Mouse (Mus musculus) kidney, embryonic 15.5 days (tissue): ENCODE results near the gene Phb. TPM values are rescaled to one million over a fixed set of nuclear protein-coding genes. Genes with fewer than 3 reads are reported as not detected.

ENCODE experiments used
- ATAC-seq: fragments of 200-750 bp; cut with Nextera tagmentation; replicated peaks from 2 replicates; pipeline ENCODE4 v1.8.0; 2017; ENCODE audit warnings: moderate TSS enrichment; ENCODE audit not compliant: low FRiP score
- H3K27ac ChIP-seq: fragments of 300-500 bp; sonication (generic); 2 replicates; pipeline ENCODE4 v1.5.1; 2015; ENCODE audit warnings: mild to moderate bottlenecking, inconsistent platforms
- H3K27me3 ChIP-seq: fragments of 300-500 bp; sonication (generic); 2 replicates; pipeline ENCODE4 v1.6.1; 2015; ENCODE audit warnings: inconsistent platforms
- H3K36me3 ChIP-seq: fragments of 300-500 bp; sonication (generic); 2 replicates; pipeline ENCODE4 v1.6.1; 2015; ENCODE audit warnings: inconsistent platforms
- H3K4me1 ChIP-seq: fragments of 300-500 bp; sonication (generic); 2 replicates; pipeline ENCODE4 v1.6.1; 2015; ENCODE audit warnings: inconsistent platforms
- H3K4me2 ChIP-seq: fragments of 300-500 bp; sonication (generic); 2 replicates; pipeline ENCODE4 v1.6.1; 2015; ENCODE audit warnings: moderate library complexity, mild to moderate bottlenecking, inconsistent platforms
- H3K4me3 ChIP-seq: fragments of 300-500 bp; sonication (generic); replicated peaks from 2 replicates; pipeline ENCODE4 v1.5.1; 2015; ENCODE audit warnings: mild to moderate bottlenecking, inconsistent platforms
- H3K9ac ChIP-seq: fragments of 300-500 bp; sonication (generic); 2 replicates; pipeline ENCODE4 v1.6.1; 2015; ENCODE audit warnings: mild to moderate bottlenecking, inconsistent platforms
- H3K9me3 ChIP-seq: fragments of 300-500 bp; sonication (generic); replicated peaks from 2 replicates; pipeline ENCODE4 v1.6.1; 2016; ENCODE audit warnings: inconsistent platforms
- WGBS: fragments of 180-500 bp; shearing (Covaris S2); methylation state at CpG from one replicate; pipeline ENCODE4 v1.1.7; 2015; ENCODE audit warnings: mixed read lengths; 5-methylcytosine and 5-hydroxymethylcytosine counted together
- polyA plus RNA-seq: library from polyadenylated mRNA; unstranded; fragments of >200 nt; fragmentation: Nextera tagmentation; extraction: Ambion mirVana; gene quantifications from 2 replicates; pipeline ENCODE4 v1.2.1, GENCODE M21; 2015

Gene Phb
- polyA plus RNA-seq, 1 experiment from 2014 or later, result 270 TPM

DNA sequence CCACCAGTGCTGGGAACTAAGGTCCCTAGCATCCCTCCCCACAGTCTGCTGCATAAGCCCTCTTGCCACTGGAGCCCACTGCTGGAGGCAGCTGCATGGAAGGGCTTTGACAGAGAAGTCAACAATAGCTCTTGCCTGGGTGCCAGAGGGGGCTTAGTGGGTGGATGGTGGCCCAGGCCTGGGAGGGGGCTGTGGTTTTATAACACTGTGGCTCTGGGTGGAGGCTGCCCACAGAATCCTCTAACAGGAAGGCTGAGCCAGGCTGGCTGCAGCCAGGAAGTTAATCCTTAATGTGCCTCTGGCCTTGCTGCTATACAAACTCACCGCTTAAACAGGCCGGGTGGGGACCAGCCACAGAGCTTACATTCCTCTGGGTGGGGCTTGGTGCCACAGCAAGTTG, 31.7 kb upstream of the Phb start:
- 35% methylated on average over 2 of the region's 2 CpGs for WGBS

DNA sequence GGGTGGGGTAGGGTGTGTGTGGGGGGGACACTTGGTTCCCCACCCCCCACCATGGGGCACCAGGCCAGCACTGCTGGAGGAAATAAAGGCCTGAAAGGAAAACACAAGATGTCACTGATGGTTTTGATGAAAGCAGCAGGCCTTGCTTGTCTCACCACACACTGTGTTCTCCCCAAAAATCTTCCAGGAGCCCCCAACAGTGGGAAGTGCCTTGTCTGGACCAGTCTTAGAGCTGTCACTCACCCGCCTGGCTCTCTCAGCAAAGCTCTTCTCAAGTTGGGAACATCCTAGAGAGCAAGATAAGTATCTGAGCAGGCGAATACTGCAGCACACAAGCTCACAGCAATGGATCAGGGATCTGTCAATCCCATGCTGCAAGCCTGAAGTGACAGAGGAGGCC, 26.0 kb upstream of the Phb start:
- Histone ChIP-seq H3K4me1 (peaks cover 41% of the 10 kb centered on the region), H3K27ac (no peak overlapping the region)
- WGBS, result 65% methylated on average over 2 of the region's 2 CpGs

More for the DNA sequence above, 31.7 kb upstream of the Phb start:
- Histone ChIP-seq H3K4me2 (no peak overlapping the region), H3K9me3 (no peaks in the 10 kb centered on the region), H3K4me1 (peaks cover 47% of the 10 kb centered on the region), H3K27ac (no peak overlapping the region), H3K36me3 (no peaks in the 10 kb centered on the region), H3K4me3 (no peak overlapping the region), H3K27me3 (no peaks in the 10 kb centered on the region), H3K9ac (no peak overlapping the region)
- no peak for ATAC-seq

DNA sequence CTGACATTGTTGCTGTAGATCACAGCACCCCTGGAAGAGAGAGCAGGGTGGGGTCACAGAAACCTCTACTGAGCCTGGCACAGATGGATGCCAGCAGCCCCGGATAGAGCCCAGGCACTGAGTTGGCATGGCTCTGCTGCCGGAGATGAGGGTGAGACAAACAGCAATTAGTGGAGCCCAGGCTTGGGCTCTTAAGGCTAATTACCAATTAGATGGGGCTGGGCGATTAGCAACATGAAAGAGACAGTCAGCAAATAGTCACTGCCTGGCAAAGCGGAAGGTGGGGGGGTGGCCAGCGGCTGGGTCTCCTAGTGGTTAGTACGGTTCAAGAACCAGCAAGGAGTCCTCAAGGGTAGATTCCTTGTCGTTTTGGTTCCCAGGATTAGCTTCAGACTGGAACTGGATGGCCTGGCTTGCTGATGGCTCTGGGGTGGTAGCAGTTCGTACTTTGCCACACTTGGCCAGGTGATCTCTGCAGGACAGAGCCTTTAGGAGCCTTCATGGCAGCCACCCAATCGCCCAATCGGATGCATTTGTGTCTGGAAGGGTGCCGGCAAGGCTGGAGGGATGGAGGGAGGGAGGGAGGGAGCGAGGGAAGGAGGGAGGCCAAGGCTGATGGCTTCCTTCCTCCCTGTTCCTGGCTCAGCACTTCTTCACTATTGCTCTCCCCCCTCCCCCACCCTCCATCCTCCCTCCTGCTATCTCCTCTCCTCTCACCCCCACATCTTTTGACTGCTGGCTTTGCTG, 24.1 kb upstream of the Phb start:
- H3K27ac ChIP-seq, result no peak overlapping the region
- peaks cover 58% of the 10 kb centered on the region for H3K4me1 ChIP-seq
- H3K4me2 ChIP-seq, result no peak overlapping the region
- H3K9me3 ChIP-seq, result no peaks in the 10 kb centered on the region
- 35% methylated on average over 12 of the region's 12 CpGs for whole genome bisulfite sequencing
- H3K9ac ChIP-seq, result no peak overlapping the region
- H3K4me3 ChIP-seq, result no peak overlapping the region
- ATAC-seq, result no peak
- no peaks in the 10 kb centered on the region for H3K36me3 ChIP-seq
- peaks cover 46% of the 10 kb centered on the region for H3K27me3 ChIP-seq

More for the DNA sequence above, 26.0 kb upstream of the Phb start:
- no peak for ATAC-seq
- Histone ChIP-seq H3K4me3 (no peak overlapping the region), H3K27me3 (peaks cover 32% of the 10 kb centered on the region), H3K4me2 (no peak overlapping the region), H3K36me3 (no peaks in the 10 kb centered on the region), H3K9me3 (no peaks in the 10 kb centered on the region), H3K9ac (no peak overlapping the region)

DNA sequence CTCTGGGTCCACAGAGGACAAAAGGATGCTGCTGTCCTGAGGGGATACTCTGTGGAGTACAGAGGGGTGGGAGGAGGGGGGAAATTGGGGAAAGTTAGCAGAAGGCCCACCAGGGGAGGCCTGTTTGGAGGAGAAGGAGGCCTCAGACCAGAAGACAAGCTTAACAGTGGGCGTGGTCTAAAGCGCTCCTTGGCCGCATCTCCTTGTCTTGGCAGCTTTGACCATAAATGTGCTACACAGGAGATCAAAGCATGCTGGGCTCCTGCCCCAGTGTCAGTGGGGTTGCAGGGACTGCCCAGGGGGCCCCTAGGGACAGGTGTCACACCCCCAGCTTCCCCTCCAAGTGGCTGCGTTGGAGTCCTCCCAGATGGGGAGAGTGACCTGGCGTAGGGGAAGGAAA, 22.9 kb upstream of the Phb start:
- 42% methylated on average over 5 of the region's 5 CpGs for WGBS
- H3K27ac ChIP-seq, result 0 out of 2 replicates have a peak overlapping the region, but pooled peaks have one; percentile 6
- H3K36me3 ChIP-seq, result no peaks in the 10 kb centered on the region
- peaks cover 48% of the 10 kb centered on the region for H3K27me3 ChIP-seq
- no peak overlapping the region for H3K9ac ChIP-seq
- H3K9me3 ChIP-seq, result no peaks in the 10 kb centered on the region
- H3K4me2 ChIP-seq, result no peak overlapping the region
- peaks cover 69% of the 10 kb centered on the region for H3K4me1 ChIP-seq
- ATAC-seq, result no peak
- no peak overlapping the region for H3K4me3 ChIP-seq

DNA sequence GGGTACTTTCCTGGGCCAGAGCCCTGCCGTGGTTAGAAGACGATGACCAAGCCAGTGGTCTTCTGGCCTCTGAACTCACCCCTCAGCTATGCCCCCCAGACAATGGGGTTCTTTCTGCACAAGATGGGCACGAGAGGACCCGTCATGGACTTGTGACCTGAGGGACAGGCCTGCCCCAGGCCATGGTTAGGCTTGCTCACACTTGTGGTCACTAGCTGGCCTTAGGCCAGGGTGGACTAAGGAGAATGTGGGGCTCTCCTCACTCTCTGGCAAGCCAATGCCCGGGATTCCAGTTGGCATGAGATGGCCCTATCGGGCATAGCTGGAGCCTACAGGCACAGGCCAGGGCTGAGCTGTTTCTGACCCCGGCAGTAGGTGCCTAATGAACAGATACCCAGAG, 22.4 kb upstream of the Phb start:
- Histone ChIP-seq H3K4me3 (no peak overlapping the region), H3K9ac (no peak overlapping the region), H3K9me3 (no peaks in the 10 kb centered on the region), H3K36me3 (no peaks in the 10 kb centered on the region), H3K27ac (no peak overlapping the region), H3K4me2 (no peak overlapping the region), H3K27me3 (peaks cover 48% of the 10 kb centered on the region), H3K4me1 (peaks cover 72% of the 10 kb centered on the region)
- ATAC-seq, result no peak
- WGBS, result 71% methylated on average over 7 of the region's 7 CpGs

DNA sequence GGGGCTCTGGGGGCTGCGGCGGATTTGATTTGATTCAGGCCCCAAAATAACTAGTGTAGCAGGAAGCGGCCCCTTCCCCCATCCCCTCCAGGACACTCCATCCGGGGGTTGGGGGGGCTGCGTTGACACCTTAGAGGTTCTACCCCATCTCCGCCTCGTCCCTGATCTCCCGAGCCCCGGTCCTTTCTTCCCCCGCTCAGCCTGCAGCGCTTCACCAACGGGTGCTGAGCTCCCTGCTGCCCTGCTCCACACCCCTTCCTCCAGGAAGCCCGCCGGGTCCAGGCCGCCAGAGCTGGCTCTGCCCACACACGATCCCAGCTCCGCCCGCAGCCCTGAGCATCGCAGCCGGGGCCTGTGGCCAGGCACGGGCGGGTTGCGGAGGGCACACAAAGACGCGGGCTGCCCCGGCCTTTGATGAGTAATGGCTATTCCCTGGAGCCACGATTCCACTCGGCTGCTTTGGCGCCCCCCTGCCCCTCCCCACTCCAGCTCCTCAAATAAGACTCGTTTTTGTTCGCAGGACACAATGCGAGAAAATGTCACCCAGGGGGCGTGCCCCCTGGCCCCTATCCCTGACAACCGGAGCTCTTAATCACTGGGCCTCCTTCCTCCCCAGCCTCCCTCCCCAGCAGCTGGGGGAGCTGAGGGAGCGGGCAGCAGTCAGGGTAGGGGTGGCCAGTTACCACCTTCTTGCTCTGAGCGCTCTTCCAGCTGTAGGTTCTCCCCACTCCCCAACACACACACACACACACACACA, 21.2 kb upstream of the Phb start:
- H3K36me3 ChIP-seq, result no peaks in the 10 kb centered on the region
- no peaks in the 10 kb centered on the region for H3K9me3 ChIP-seq
- ATAC-seq, result 0 out of 2 replicates have a peak, but pooled peaks have one; percentile 24
- peak overlapping the region; percentile 28 for H3K4me3 ChIP-seq
- H3K9ac ChIP-seq, result peak overlapping the region; percentile 23; the same call in 1 of the 2 replicates
- no peak overlapping the region for H3K27ac ChIP-seq
- H3K4me2 ChIP-seq, result peak overlapping the region; percentile 57
- peaks cover 53% of the 10 kb centered on the region for H3K27me3 ChIP-seq
- peaks cover 68% of the 10 kb centered on the region for H3K4me1 ChIP-seq
- 2% methylated on average over 36 of the region's 36 CpGs for WGBS

DNA sequence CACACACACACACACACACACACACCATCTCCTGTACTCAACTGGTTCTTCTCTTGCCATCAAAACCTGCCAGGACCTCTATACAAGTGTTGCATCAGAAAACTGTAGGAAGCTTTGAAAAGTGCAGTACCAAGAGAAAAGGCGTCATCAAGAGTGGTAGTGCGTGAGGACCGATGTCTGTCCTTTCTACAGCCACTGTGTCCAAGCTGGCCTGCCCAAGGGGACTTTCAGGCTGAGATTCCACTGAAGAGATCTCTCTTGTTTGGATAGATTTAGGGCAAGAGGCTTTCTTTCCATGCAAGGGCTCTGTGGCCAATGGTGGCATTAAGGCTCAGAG, 20.6 kb upstream of the Phb start:
- no peak overlapping the region for H3K9ac ChIP-seq
- no peak overlapping the region for H3K27ac ChIP-seq
- peaks cover 54% of the 10 kb centered on the region for H3K27me3 ChIP-seq
- no peaks in the 10 kb centered on the region for H3K9me3 ChIP-seq
- H3K4me3 ChIP-seq, result no peak overlapping the region
- peaks cover 64% of the 10 kb centered on the region for H3K4me1 ChIP-seq
- H3K36me3 ChIP-seq, result no peaks in the 10 kb centered on the region
- ATAC-seq, result no peak
- WGBS, result 55% methylated on average over 3 of the region's 3 CpGs
- H3K4me2 ChIP-seq, result 0 out of 2 replicates have a peak overlapping the region, but pooled peaks have one; percentile 57

DNA sequence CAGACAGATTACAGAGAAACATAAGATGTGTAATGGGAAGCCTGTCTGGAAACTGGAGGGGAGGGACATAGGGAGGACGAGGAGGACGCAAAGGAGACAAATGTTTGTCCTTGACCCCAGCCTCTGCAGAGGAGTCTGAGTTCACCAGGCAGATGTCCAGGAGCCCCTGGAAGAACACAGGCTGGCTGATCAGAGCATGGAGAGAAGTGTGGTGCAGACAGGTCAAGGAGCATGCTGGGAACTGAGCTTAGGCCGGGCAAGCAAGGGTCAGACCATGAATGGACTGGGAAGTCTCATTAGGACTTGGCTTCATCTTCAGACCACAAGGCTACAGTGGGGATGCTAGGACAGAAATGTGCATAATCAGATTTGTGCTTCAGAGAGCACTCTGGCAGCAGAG, 19.0 kb upstream of the Phb start:
- Histone ChIP-seq H3K4me2 (no peak overlapping the region), H3K4me1 (peaks cover 60% of the 10 kb centered on the region), H3K27ac (peak overlapping the region; percentile 41; the same call in 1 of the 2 replicates), H3K36me3 (no peaks in the 10 kb centered on the region), H3K9ac (no peak overlapping the region), H3K9me3 (no peaks in the 10 kb centered on the region), H3K27me3 (peaks cover 52% of the 10 kb centered on the region), H3K4me3 (no peak overlapping the region)
- ATAC-seq, result no peak
- WGBS, result 20% methylated on average over 3 of the region's 3 CpGs

DNA sequence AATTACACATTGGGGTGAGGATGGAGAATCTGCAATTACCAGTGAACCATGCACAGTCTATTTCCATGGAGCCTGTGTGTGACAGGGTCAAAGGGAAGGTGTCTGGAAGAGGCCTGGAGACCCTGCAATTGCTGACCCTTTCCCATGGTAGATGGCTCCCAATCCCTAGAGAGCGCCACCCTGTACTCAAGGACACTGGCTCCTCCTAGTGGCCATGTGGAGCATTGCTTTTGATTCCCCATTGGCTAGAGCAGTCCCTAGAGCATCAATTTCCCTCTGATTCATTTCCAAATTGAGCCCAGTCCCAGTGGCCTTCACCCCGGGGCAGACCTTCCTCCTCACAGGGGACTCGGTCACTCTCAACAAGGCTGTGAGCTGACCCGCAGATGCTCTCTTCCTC, 17.9 kb upstream of the Phb start:
- no peaks in the 10 kb centered on the region for H3K36me3 ChIP-seq
- peaks cover 50% of the 10 kb centered on the region for H3K4me1 ChIP-seq
- no peak overlapping the region for H3K4me3 ChIP-seq
- no peak overlapping the region for H3K9ac ChIP-seq
- H3K27ac ChIP-seq, result no peak overlapping the region
- 0 out of 2 replicates have a peak, but pooled peaks have one; percentile 9 for ATAC-seq
- WGBS, result 8% methylated on average over 4 of the region's 4 CpGs
- H3K27me3 ChIP-seq, result peaks cover 48% of the 10 kb centered on the region
- no peaks in the 10 kb centered on the region for H3K9me3 ChIP-seq
- no peak overlapping the region for H3K4me2 ChIP-seq

DNA sequence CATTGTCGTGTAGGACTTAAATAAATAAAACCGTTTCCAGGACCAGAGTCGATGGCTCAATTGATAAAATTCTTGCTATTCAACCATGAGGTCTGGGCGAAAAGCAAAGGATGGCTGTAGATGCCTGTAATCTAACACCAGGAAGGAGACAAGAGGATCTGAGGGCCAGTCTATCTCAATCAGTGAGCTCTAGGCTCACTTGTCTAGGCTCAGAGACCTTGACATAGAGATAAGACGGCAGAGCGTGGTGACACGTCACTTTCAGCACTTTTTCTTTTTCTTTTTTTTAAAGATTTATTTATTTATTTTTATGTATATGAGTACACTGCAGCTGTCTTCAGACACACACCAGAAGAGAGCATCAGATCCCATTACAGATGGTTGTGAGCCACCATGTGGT, 17.2 kb upstream of the Phb start:
- Histone ChIP-seq H3K36me3 (no peaks in the 10 kb centered on the region), H3K27ac (no peak overlapping the region), H3K4me3 (no peak overlapping the region), H3K9me3 (no peaks in the 10 kb centered on the region), H3K27me3 (peaks cover 41% of the 10 kb centered on the region), H3K4me2 (no peak overlapping the region), H3K9ac (no peak overlapping the region), H3K4me1 (peaks cover 42% of the 10 kb centered on the region)
- 65% methylated on average over 7 of the region's 7 CpGs for WGBS
- ATAC-seq, result no peak

DNA sequence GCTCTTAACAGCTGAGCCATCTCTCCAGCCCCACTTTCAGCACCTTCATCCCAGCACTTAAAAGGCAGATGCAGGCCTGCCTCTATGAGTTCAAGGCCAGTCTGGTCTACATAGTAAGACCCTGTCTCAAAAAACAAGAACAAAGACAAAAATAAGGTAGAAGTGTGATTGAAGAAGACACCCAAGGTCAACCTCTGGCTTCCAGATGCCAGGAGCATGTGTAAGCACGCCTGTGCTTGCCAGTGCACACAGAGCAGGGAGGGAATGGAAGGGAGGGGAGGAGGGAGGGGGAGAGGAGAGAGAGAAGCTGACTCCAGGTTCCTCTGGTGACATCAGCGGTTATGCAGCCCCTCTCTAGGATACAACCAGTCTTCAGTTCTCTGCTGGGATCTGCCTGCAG, 16.8 kb upstream of the Phb start:
- H3K36me3 ChIP-seq, result no peaks in the 10 kb centered on the region
- no peak overlapping the region for H3K4me2 ChIP-seq
- H3K4me1 ChIP-seq, result peaks cover 39% of the 10 kb centered on the region
- no peak overlapping the region for H3K27ac ChIP-seq
- WGBS, result 47% methylated on average over 2 of the region's 2 CpGs
- peaks cover 38% of the 10 kb centered on the region for H3K27me3 ChIP-seq
- H3K9me3 ChIP-seq, result no peaks in the 10 kb centered on the region
- no peak overlapping the region for H3K9ac ChIP-seq
- H3K4me3 ChIP-seq, result no peak overlapping the region
- ATAC-seq, result no peak

DNA sequence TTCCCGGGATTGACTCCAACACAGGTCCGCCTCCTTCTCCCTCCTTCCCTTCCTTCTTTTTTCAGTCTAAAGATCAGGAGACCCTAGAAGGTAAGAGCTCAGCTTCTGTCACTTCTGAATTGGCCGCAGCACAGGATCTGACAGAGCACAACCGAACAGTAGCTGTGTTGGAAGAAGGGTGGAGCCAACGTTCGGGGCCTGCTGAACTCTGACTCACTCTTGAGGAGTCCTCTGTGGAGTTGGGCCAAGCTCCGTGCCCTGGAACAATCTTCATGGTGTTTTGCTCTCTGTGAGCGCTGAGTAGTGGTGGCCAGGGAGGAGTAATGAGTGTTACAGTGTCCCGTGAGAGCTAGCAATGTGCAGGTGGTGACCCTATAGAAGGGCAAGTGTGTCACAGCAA, 15.8 kb upstream of the Phb start:
- Histone ChIP-seq H3K27me3 (peaks cover 31% of the 10 kb centered on the region), H3K9ac (no peak overlapping the region), H3K27ac (no peak overlapping the region), H3K4me1 (peaks cover 29% of the 10 kb centered on the region), H3K36me3 (no peaks in the 10 kb centered on the region), H3K4me2 (no peak overlapping the region), H3K4me3 (no peak overlapping the region), H3K9me3 (no peaks in the 10 kb centered on the region)
- WGBS, result 57% methylated on average over 9 of the region's 9 CpGs
- ATAC-seq, result no peak
